Mouse (Mus musculus) thymus, postnatal 10 days (tissue): ENCODE results near the gene Golga1.

Experiments
- DNase-seq, 2 experiments: peaks; one replicate each; pipeline ENCODE4 v3.0.0; 2021; ENCODE audit warnings: low spot score in 2 of 2

The Golga1 gene

DNA sequence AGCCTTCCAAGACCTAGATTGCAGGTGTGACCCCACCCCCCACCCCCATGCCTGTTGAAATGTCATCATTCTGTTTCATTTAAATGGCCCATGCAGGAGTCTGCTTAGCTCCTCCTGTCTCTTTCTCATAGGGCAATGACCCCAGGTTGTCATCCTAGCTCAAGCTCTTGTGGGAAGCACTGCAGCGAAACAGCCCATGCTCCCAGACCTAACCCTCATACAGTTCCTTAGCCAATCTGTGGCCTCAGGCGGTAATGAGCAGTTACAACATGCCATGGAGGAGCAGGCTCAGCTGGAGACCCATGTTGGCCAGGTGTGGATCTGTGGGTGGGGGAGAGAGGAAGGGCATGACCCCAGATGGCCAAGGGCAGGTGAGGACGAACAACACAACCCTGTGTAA lies 90.2 kb downstream of the Golga1 start:
- no peak for DNase-seq

DNA sequence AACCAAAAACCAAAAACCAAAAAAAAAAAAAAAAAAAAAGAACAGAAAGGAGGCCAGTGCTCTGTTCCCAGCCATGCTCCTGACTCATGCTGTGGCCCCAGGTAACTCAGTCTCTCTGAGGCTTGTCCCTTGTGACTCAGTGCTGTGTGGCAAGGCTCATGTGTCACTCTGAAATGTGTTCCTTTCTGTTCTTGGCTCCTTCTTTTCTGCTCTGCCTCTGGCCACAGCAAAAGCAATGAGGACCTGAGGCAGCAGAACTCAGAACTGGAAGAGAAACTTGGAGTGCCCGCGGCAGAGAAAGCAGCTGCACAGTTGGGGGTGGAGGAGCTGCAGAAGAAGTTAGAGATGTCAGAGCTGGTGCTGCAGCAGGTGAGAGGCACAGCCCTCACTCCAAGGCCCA lies 91.2 kb downstream of the Golga1 start:
- DNase-seq, result no peak

DNA sequence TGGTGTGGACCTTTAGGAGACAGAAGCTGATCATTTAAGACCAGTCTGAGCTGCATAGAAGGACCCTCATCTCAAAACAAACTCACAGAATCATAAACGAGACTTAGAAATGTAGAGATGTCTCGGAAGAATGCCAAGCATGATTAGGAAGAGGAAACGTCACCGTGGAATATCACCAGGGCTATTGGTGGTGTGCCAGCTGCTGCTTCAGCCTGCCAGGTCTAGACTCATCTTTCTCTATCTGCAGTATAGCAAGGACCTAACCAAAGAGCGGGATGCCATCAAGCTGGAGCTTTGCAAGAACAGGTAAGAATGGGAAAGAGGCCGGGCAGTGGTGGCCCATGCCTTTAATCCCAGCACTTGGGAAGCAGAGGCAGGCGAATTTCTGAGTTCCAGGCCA lies 91.6 kb downstream of the Golga1 start:
- DNase-seq, result no peak

DNA sequence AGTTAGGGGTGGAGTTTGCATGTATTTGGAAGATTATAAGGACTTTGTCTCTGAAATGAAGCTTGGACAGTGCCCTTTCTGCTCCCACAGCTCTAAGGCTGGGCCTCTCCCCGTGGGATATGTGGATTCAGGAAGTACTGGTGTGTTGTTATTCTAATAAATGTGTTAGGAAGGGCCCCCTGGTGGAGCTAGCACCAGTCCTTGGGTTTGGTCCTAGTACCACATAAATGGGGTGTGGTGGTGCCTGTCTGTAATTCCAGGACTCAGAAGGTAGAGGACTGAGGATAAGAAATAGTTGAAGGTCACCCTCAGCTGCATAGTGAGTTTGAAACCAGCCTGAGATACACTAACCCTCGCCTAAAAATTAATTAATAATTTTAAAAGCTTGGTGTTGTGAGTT lies 92.1 kb downstream of the Golga1 start:
- DNase-seq, result no peak

DNA sequence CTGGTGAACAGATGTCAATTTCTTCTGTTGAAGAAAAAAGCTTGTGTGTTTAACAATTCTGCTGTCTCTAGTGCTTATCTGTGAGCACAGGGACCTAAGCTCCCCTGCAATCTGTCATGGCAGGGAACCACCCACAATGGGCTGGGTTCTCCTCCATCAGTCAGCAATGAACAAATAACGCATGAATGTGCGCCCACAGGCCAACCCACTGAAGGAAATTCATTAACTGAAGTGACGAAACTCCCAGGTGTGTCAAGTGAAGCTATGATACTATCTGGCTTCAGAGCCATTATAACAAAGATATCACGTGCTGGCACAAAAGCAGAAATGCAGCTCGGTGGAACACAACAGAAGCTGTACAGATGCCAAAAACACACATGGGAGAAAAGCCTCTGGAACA lies 95.3 kb downstream of the Golga1 start:
- no peak for DNase-seq

DNA sequence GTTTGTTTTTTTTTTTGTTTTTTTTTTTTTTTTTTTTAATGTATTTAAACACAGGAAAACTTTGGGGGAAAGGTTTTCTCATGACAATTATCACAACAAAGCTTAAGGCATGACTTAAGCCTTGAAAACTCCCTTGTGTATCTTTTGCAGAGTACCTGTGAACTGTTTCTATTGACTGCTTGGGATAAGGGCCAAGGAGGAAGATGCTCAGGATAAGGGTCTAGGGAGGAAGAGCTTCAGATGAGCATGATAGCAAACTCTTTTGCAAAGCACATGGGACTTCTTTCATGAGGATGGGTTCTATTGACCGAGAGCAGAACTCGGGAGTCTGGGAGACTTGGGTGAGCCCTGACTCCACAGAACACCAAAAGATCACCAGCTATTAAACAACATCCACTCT lies 95.7 kb downstream of the Golga1 start:
- no peak for DNase-seq
